Mouse (Mus musculus): ENCODE measurements around the gene Gltpd2. TPM values are rescaled to one million over a fixed set of nuclear protein-coding genes. Genes with fewer than 3 reads are reported as not detected.

Gltpd2 gene
- polyA plus RNA-seq, 1 experiment from 2014 or later, result not detected

DNA sequence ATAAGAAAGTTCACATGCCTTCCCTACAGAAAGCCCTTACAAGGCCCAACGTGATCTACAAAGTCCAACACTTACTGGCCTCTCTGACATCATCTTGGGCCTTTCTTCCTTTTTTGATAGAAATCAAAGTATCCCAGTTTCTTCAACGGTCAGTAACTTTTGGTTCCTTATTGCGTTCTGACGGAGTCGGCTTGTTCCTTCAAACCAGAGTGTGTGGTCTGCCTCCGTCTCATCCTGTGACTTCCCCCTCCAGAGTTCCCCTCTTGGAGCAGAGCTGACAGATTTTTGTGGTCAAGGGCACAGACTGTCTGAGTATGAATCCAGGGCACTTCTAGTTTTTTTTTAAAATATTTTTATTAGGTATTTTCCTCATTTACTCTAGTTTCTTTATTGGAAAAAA, 29.3 kb upstream of the Gltpd2 start:
- no peak overlapping the region for H3K4me2 ChIP-seq (ENCODE audit: low read depth, low read length)
- H3K4me3 ChIP-seq (ENCODE audit: low read depth, low read length), result no peak overlapping the region
- H3K27me3 ChIP-seq (ENCODE audit: control insufficient read depth, insufficient read depth, low read length), result no peaks in the 10 kb centered on the region
- H3K9ac ChIP-seq (replicated peaks; ENCODE audit: low read length), result no peak overlapping the region
- no peak overlapping the region for H3K27ac ChIP-seq (replicated peaks; ENCODE audit: low read depth, low read length)
- H3K9me3 ChIP-seq (replicated peaks; ENCODE audit: control insufficient read depth, low read length), result no peaks in the 10 kb centered on the region
- no peaks in the 10 kb centered on the region for H3K36me3 ChIP-seq (replicated peaks; ENCODE audit: control insufficient read depth, insufficient read depth, low read depth, low read length)
- no peak for DNase-seq (ENCODE audit: low spot score)
- no peaks in the 10 kb centered on the region for H3K4me1 ChIP-seq (ENCODE audit: control insufficient read depth, insufficient read depth, low read length)
- no peak for ATAC-seq (replicated peaks; ENCODE audit: insufficient number of reproducible peaks, low FRiP score, low TSS enrichment, low read depth)
- 88% methylated on average over 6 of the region's 6 CpGs for WGBS

DNA sequence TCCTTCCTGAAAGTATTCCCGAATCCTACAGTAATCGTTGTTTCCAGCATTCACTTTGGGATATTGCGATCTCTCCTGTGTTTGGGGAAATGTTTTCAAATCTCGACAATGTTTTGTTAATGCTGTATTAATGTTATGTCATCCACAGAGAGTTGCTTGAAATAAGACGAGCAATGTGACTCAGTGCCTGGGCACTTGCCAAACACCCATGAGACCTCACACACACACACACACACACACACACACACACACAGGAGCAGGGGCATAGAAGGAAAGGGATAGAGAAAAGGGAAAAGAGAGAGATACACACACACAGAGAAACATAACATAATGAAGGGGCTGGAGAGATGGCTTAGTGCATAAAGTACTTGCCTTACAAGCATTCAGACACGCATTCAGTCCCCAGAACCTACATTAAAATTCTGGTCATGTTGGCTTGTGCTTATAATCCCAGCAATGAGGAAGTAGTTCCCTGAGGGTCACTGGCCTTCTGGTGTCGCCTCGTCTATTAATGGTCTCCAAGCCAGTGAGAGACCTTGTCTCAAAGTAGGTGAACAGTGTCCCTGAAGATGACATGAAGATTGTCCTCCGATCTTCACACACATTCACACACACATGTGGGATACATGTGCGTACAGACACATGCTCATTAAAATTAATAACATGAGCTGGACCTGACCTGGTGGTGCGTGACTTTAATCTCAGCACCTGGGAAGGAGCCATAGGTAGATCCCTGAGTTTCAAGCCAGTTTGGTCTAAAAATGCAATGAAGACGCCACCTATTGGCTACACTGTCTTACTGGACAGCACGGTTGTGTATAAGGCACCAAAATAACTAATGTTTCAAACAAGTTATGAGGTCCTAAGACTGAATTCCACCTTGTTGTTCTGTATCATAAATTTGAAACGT, 19.2 kb upstream of the Gltpd2 start:
- no peaks in the 10 kb centered on the region for H3K27me3 ChIP-seq (ENCODE audit: control insufficient read depth, insufficient read depth, low read length)
- H3K36me3 ChIP-seq (replicated peaks; ENCODE audit: control insufficient read depth, insufficient read depth, low read depth, low read length), result no peaks in the 10 kb centered on the region
- no peak overlapping the region for H3K27ac ChIP-seq (replicated peaks; ENCODE audit: low read depth, low read length)
- no peaks in the 10 kb centered on the region for H3K9me3 ChIP-seq (replicated peaks; ENCODE audit: control insufficient read depth, low read length)
- ATAC-seq (replicated peaks; ENCODE audit: insufficient number of reproducible peaks, low FRiP score, low TSS enrichment, low read depth) (no peak), DNase-seq (ENCODE audit: low spot score) (no peak)
- H3K4me1 ChIP-seq (ENCODE audit: control insufficient read depth, insufficient read depth, low read length), result no peaks in the 10 kb centered on the region
- H3K4me3 ChIP-seq (ENCODE audit: low read depth, low read length), result no peak overlapping the region
- no peak overlapping the region for H3K4me2 ChIP-seq (ENCODE audit: low read depth, low read length)
- WGBS, result 74% methylated on average over 14 of the region's 14 CpGs
- no peak overlapping the region for H3K9ac ChIP-seq (replicated peaks; ENCODE audit: low read length)

DNA sequence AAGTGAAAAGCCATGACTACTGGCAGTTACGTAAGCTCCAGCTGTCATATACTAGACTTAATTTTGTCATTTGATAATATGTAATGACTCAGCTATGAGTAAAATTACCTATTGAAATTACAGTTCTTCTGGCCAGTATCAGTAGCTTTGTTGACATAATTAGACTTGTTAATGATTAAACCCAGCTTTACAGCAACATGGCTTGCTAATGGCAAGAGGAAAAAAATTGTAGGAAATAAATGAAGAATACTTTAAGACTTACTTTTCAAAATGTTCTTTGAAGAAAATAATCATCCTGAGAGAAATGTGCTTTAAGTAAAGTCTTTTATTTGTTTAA, 18.6 kb upstream of the Gltpd2 start:
- ATAC-seq (replicated peaks; ENCODE audit: insufficient number of reproducible peaks, low FRiP score, low TSS enrichment, low read depth) (no peak), DNase-seq (ENCODE audit: low spot score) (no peak)
- no peak overlapping the region for H3K4me2 ChIP-seq (ENCODE audit: low read depth, low read length)
- H3K9ac ChIP-seq (replicated peaks; ENCODE audit: low read length), result no peak overlapping the region
- 94% methylated on average over 1 of the region's 1 CpGs for WGBS
- no peaks in the 10 kb centered on the region for H3K36me3 ChIP-seq (replicated peaks; ENCODE audit: control insufficient read depth, insufficient read depth, low read depth, low read length)
- H3K27ac ChIP-seq (replicated peaks; ENCODE audit: low read depth, low read length), result no peak overlapping the region
- H3K27me3 ChIP-seq (ENCODE audit: control insufficient read depth, insufficient read depth, low read length), result no peaks in the 10 kb centered on the region
- H3K4me1 ChIP-seq (ENCODE audit: control insufficient read depth, insufficient read depth, low read length), result no peaks in the 10 kb centered on the region
- H3K4me3 ChIP-seq (ENCODE audit: low read depth, low read length), result no peak overlapping the region
- H3K9me3 ChIP-seq (replicated peaks; ENCODE audit: control insufficient read depth, low read length), result no peaks in the 10 kb centered on the region

DNA sequence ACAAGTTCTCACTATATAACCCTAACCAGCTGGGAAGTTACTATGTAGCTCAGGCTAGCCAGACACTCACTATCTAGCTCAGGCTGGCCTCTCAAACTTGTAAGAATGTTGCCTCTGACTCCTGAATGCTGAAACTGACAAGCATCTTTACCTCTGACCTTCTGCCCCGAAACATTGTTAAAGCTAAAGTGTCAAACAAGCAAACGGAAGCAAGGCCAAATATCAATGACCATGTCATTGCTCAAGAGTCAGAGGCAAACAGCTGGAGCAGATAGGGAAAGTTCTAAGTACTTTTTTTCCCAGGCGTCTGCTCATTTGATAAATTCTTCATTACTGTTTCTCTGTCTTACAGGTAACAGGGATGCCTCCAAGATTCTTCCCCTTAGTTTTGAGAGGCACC, 17.0 kb upstream of the Gltpd2 start:
- DNase-seq (ENCODE audit: low spot score), result no peak
- WGBS, result 67% methylated on average over 3 of the region's 3 CpGs
- no peak overlapping the region for H3K4me3 ChIP-seq (ENCODE audit: low read depth, low read length)

DNA sequence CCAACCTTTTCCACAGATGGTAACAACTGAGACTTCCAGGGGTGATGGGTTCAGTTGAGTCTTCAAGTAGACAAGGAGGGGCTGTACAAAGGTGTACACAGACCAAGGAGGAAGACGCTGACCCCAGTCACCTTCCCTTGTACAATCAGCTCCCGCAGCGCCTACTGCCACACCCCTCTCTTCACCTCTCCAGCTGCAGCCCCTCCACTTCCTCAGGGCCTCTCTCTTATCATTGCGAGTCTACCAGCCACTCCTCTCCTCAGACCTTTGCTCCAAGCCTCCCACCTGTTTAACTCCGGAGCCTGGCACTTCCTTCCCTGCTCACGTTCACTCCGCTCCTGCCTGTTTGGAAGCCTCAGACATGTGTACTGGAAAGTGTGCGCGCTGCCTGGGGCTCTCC, 14.0 kb upstream of the Gltpd2 start, which contains the start of gene Tm4sf5:
TSS of gene Tm4sf5 (plus strand) at position 275 of the 400 bp plus-strand sequence.
- Histone ChIP-seq H3K9me3 (replicated peaks; ENCODE audit: control insufficient read depth, low read length) (no peaks in the 10 kb centered on the region), H3K36me3 (replicated peaks; ENCODE audit: control insufficient read depth, insufficient read depth, low read depth, low read length) (no peaks in the 10 kb centered on the region), H3K4me1 (ENCODE audit: control insufficient read depth, insufficient read depth, low read length) (0 out of 2 replicates have a peak, but pooled peaks cover 2% of the 10 kb centered on the region), H3K4me3 (ENCODE audit: low read depth, low read length) (no peak within 1 kb of the TSS), H3K4me2 (ENCODE audit: low read depth, low read length) (no peak within 1 kb of the TSS), H3K9ac (replicated peaks; ENCODE audit: low read length) (no peak within 1 kb of the TSS), H3K27me3 (ENCODE audit: control insufficient read depth, insufficient read depth, low read length) (no peaks in the 10 kb centered on the region), H3K27ac (replicated peaks; ENCODE audit: low read depth, low read length) (no peak within 1 kb of the TSS)
- ATAC-seq (replicated peaks; ENCODE audit: insufficient number of reproducible peaks, low FRiP score, low TSS enrichment, low read depth), result no peak
- 78% methylated on average over 9 of the region's 9 CpGs for WGBS
- DNase-seq (ENCODE audit: low spot score), result no peak

More for the DNA sequence above, 17.0 kb upstream of the Gltpd2 start:
- Histone ChIP-seq H3K36me3 (replicated peaks; ENCODE audit: control insufficient read depth, insufficient read depth, low read depth, low read length) (no peaks in the 10 kb centered on the region), H3K4me2 (ENCODE audit: low read depth, low read length) (no peak overlapping the region), H3K9ac (replicated peaks; ENCODE audit: low read length) (no peak overlapping the region), H3K27ac (replicated peaks; ENCODE audit: low read depth, low read length) (no peak overlapping the region), H3K4me1 (ENCODE audit: control insufficient read depth, insufficient read depth, low read length) (no peaks in the 10 kb centered on the region), H3K27me3 (ENCODE audit: control insufficient read depth, insufficient read depth, low read length) (no peaks in the 10 kb centered on the region), H3K9me3 (replicated peaks; ENCODE audit: control insufficient read depth, low read length) (no peaks in the 10 kb centered on the region)
- ATAC-seq (replicated peaks; ENCODE audit: insufficient number of reproducible peaks, low FRiP score, low TSS enrichment, low read depth), result no peak

DNA sequence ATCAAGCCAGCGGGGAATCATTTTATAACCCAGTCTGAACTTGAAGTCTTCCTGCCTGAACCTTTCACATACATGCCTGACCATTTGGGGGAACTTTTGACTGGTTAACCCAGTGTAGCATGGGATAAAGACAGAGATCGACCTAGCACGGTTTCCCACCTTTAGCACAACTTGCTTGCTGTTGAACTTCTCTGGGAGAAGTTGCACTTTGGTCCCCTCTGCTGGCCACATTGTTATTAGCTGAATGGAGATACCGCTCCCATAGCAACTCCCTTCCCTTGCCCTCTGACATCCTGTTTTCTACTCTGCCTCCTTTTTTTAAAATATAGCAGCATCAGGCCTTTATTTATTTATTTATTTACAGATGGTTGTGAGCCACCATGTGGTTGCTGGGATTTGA, 12.6 kb upstream of the Gltpd2 start:
- no peak for ATAC-seq (replicated peaks; ENCODE audit: insufficient number of reproducible peaks, low FRiP score, low TSS enrichment, low read depth)
- H3K4me2 ChIP-seq (ENCODE audit: low read depth, low read length), result no peak overlapping the region
- H3K4me3 ChIP-seq (ENCODE audit: low read depth, low read length), result no peak overlapping the region
- H3K27me3 ChIP-seq (ENCODE audit: control insufficient read depth, insufficient read depth, low read length), result no peaks in the 10 kb centered on the region
- 30% methylated on average over 4 of the region's 4 CpGs for WGBS
- H3K27ac ChIP-seq (replicated peaks; ENCODE audit: low read depth, low read length), result no peak overlapping the region
- peak; percentile 72 for DNase-seq (ENCODE audit: low spot score)
- H3K9me3 ChIP-seq (replicated peaks; ENCODE audit: control insufficient read depth, low read length), result no peaks in the 10 kb centered on the region
- H3K36me3 ChIP-seq (replicated peaks; ENCODE audit: control insufficient read depth, insufficient read depth, low read depth, low read length), result no peaks in the 10 kb centered on the region
- H3K9ac ChIP-seq (replicated peaks; ENCODE audit: low read length), result no peak overlapping the region
- H3K4me1 ChIP-seq (ENCODE audit: control insufficient read depth, insufficient read depth, low read length), result 0 out of 2 replicates have a peak, but pooled peaks cover 2% of the 10 kb centered on the region

DNA sequence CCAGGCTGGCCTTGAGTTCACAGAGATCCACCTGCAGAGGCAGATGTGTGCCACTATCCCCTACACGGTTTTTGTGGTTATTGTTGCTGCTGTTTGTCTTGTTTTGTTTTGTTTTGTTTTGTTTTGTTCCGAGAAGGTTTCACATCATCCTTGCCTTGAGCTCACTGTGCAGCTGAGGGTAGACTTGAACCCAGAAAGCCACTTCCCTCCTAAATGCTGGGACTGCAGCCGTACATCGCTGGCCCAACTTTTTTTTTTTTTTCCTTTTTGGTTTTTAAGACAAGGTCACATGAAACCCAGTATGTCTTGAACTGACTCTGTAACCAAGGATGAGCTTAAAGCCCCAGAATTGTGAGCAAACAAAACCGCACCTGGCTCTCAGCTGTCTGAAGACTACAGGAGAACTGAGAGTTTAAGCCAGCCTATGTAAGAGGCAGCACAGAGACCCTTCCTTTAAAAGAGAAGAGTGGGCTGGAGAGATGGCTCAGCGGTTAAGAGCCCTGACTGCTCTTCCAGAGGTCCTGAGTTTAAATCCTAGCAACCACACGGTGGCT, 12.0 kb upstream of the Gltpd2 start:
- H3K4me2 ChIP-seq (ENCODE audit: low read depth, low read length), result no peak overlapping the region
- no peak overlapping the region for H3K27ac ChIP-seq (replicated peaks; ENCODE audit: low read depth, low read length)
- DNase-seq (ENCODE audit: low spot score) (no peak), ATAC-seq (replicated peaks; ENCODE audit: insufficient number of reproducible peaks, low FRiP score, low TSS enrichment, low read depth) (no peak)
- no peaks in the 10 kb centered on the region for H3K27me3 ChIP-seq (ENCODE audit: control insufficient read depth, insufficient read depth, low read length)
- H3K9me3 ChIP-seq (replicated peaks; ENCODE audit: control insufficient read depth, low read length), result no peaks in the 10 kb centered on the region
- WGBS, result 71% methylated on average over 7 of the region's 7 CpGs
- no peaks in the 10 kb centered on the region for H3K36me3 ChIP-seq (replicated peaks; ENCODE audit: control insufficient read depth, insufficient read depth, low read depth, low read length)
- 0 out of 2 replicates have a peak, but pooled peaks cover 2% of the 10 kb centered on the region for H3K4me1 ChIP-seq (ENCODE audit: control insufficient read depth, insufficient read depth, low read length)
- no peak overlapping the region for H3K9ac ChIP-seq (replicated peaks; ENCODE audit: low read length)
- no peak overlapping the region for H3K4me3 ChIP-seq (ENCODE audit: low read depth, low read length)
